ENCODE assay signal across 22 mouse cellular contexts in genomic region chr12:81941191-81941590, GRCm38 (mm10).
DNase-seq lines count a peak whose midpoint lies in the region; ATAC-seq and TF ChIP-seq lines count a peak whose summit lies in the region.
"Had no signal": no experiment of that assay in that cellular context is flagged by ENCODE, and none has a peak within 500 bp of the region (broad histone marks: within the 10 kb centered on the region; RNA-seq: fewer than 3 reads in every experiment).

No protein-coding gene starts in this region.

- peak; percentile 12 for TF ChIP-seq RAD21 in MEL (IDR thresholded peaks at IDR 0.05; ENCODE audit: low read depth, low read length)

- H3K27me3 ChIP-seq in liver, embryonic 14.5 days (ENCODE audit: control insufficient read depth, insufficient read depth, low read length), result no peaks in the 10 kb centered on the region
- H3K27me3 ChIP-seq in liver, embryonic 12.5 days (replicated peaks), result no peaks in the 10 kb centered on the region
- H3K27me3 ChIP-seq in MEL (ENCODE audit: control insufficient read depth in 1 of 2, insufficient read depth in 2 of 2, low read length in 2 of 2), result no peaks in the 10 kb centered on the region
- no peaks in the 10 kb centered on the region for H3K27me3 ChIP-seq in forebrain, embryonic 13.5 days
- H3K27me3 ChIP-seq: forebrain, embryonic 15.5 days; midbrain, embryonic 13.5 days; neural tube, embryonic 15.5 days; Patski had no signal

- H3K79me2 ChIP-seq in MEL (ENCODE audit: control insufficient read depth, insufficient read depth, low read length, poor library complexity), result no peaks in the 10 kb centered on the region

- WGBS in liver, embryonic 14.5 days (ENCODE audit: insufficient replicate concordance), result 63% methylated on average over 9 of the region's 9 CpGs
- WGBS in liver, embryonic 12.5 days (ENCODE audit: insufficient replicate concordance), result 73% methylated on average over 9 of the region's 9 CpGs
- WGBS in forebrain, embryonic 13.5 days, result 88% methylated on average over 9 of the region's 9 CpGs

- no peak overlapping the region for H3K4me3 ChIP-seq in gastrocnemius, adult 2 months
- no peak overlapping the region for H3K4me3 ChIP-seq in liver, embryonic 14.5 days (ENCODE audit: insufficient read depth in 1 of 2, low read depth in 2 of 2, low read length in 2 of 2)
- no peak overlapping the region for H3K4me3 ChIP-seq in liver, embryonic 12.5 days
- H3K4me3 ChIP-seq in MEL (ENCODE audit: control insufficient read depth in 1 of 2, insufficient read depth in 1 of 2, low read depth in 2 of 2, low read length in 2 of 2), result no peak overlapping the region
- H3K4me3 ChIP-seq in forebrain, embryonic 13.5 days, result no peak overlapping the region
- H3K4me3 ChIP-seq: embryonic facial prominence, embryonic 10.5 days; forebrain, embryonic 15.5 days; heart, embryonic 10.5 days; midbrain, embryonic 13.5 days; myocyte; neural tube, embryonic 15.5 days had no signal

- no peak for ATAC-seq in liver, embryonic 14.5 days (ENCODE audit: insufficient read depth)
- no peak for ATAC-seq in liver, embryonic 12.5 days
- ATAC-seq in forebrain, embryonic 13.5 days, result no peak
- ATAC-seq: forebrain, embryonic 15.5 days; hindbrain, embryonic 16.5 days; midbrain, embryonic 13.5 days; Patski had no signal

- TF ChIP-seq CTCF in gastrocnemius, adult 2 months (IDR thresholded peaks at IDR 0.05), result 0 out of 2 replicates have a peak, but pooled peaks have one; percentile 10
- 0 out of 2 replicates have a peak, but pooled peaks have one; percentile 4 for TF ChIP-seq CTCF in liver, embryonic 14.5 days (IDR thresholded peaks at IDR 0.05; ENCODE audit: low read depth)
- peak in 2 of 3 experiments; percentile 42 to 44; a peak in 4 of 6 replicates for TF ChIP-seq CTCF in MEL (IDR thresholded peaks at IDR 0.05 in 2 of 3, conservative IDR thresholded peaks at IDR 0.05 in 1 of 3; ENCODE audit: control insufficient read depth in 1 of 3, insufficient read depth in 1 of 3, low read depth in 2 of 3, low read length in 3 of 3, poor library complexity in 1 of 3, severe bottlenecking in 1 of 3)

- H3K27ac ChIP-seq in gastrocnemius, adult 2 months, result no peak overlapping the region
- H3K27ac ChIP-seq in liver, embryonic 14.5 days, result no peak overlapping the region
- H3K27ac ChIP-seq in liver, embryonic 12.5 days, result no peak overlapping the region
- H3K27ac ChIP-seq in MEL (ENCODE audit: control insufficient read depth, low read depth, low read length), result no peak overlapping the region
- no peak overlapping the region for H3K27ac ChIP-seq in forebrain, embryonic 13.5 days
- H3K27ac ChIP-seq: embryonic facial prominence, embryonic 10.5 days; forebrain, embryonic 15.5 days; heart, embryonic 10.5 days; midbrain, embryonic 13.5 days; neural tube, embryonic 15.5 days had no signal

- TF ChIP-seq POLR2A in MEL (IDR thresholded peaks at IDR 0.05; ENCODE audit: control insufficient read depth in 1 of 2, insufficient read depth in 1 of 2, low read depth in 1 of 2, low read length in 2 of 2, poor library complexity in 1 of 2), result no peak

- no peak for TF ChIP-seq EP300 in liver, embryonic 14.5 days (IDR thresholded peaks at IDR 0.05; ENCODE audit: low read depth)
- TF ChIP-seq EP300 in MEL (IDR thresholded peaks at IDR 0.05; ENCODE audit: low read depth in 1 of 2, low read length in 2 of 2), result no peak

- no peak for DNase-seq in gastrocnemius, adult 2 months
- DNase-seq in gastrocnemius, postnatal 14 days, result no peak
- no peak for DNase-seq in liver, embryonic 14.5 days (ENCODE audit: low read depth in 3 of 3, low spot score in 3 of 3)
- DNase-seq in 416B (ENCODE audit: low read depth) (peak; percentile 18), MEL (ENCODE audit: low read depth, low spot score) (peak; percentile 37)
- DNase-seq in lung, postnatal 10 days, result no peak
- DNase-seq: cerebellum, postnatal 10 days; heart, postnatal 36 days; kidney, adult 2 months; kidney, postnatal 25 days; lung, adult 2 months; right cerebral cortex, postnatal 25 days had no signal

- H3K9me3 ChIP-seq in liver, embryonic 14.5 days (ENCODE audit: control insufficient read depth, low read length), result no peaks in the 10 kb centered on the region
- no peaks in the 10 kb centered on the region for H3K9me3 ChIP-seq in liver, embryonic 12.5 days (replicated peaks)
- no peaks in the 10 kb centered on the region for H3K9me3 ChIP-seq in MEL (replicated peaks; ENCODE audit: insufficient read depth, low read length)
- H3K9me3 ChIP-seq in forebrain, embryonic 13.5 days (replicated peaks), result no peaks in the 10 kb centered on the region
- H3K9me3 ChIP-seq: embryonic facial prominence, embryonic 10.5 days; forebrain, embryonic 15.5 days; heart, embryonic 10.5 days; midbrain, embryonic 13.5 days; neural tube, embryonic 15.5 days had no signal

- H3K4me1 ChIP-seq in liver, embryonic 14.5 days (replicated peaks; ENCODE audit: control insufficient read depth in 2 of 2, insufficient read depth in 2 of 2, low read length in 1 of 2), result 0 out of 4 replicates have a peak, but pooled peaks cover 0 to 2% of the 10 kb centered on the region in 2 experiments
- no peaks in the 10 kb centered on the region for H3K4me1 ChIP-seq in liver, embryonic 12.5 days
- no peaks in the 10 kb centered on the region for H3K4me1 ChIP-seq in MEL (ENCODE audit: control insufficient read depth in 1 of 2, insufficient read depth in 2 of 2, low read length in 2 of 2)
- H3K4me1 ChIP-seq in forebrain, embryonic 13.5 days, result peaks cover 3% of the 10 kb centered on the region
- H3K4me1 ChIP-seq: embryonic facial prominence, embryonic 10.5 days; forebrain, embryonic 15.5 days had no signal

- H3K36me3 ChIP-seq in liver, embryonic 14.5 days (replicated peaks; ENCODE audit: control insufficient read depth, insufficient read depth, low read depth), result no peaks in the 10 kb centered on the region
- H3K36me3 ChIP-seq in liver, embryonic 12.5 days, result no peaks in the 10 kb centered on the region
- H3K36me3 ChIP-seq in MEL (ENCODE audit: control insufficient read depth in 1 of 2, insufficient read depth in 2 of 2, low read length in 2 of 2), result no peaks in the 10 kb centered on the region
- H3K36me3 ChIP-seq in forebrain, embryonic 13.5 days (ENCODE audit: poor library complexity, severe bottlenecking), result no peaks in the 10 kb centered on the region
- H3K36me3 ChIP-seq: forebrain, embryonic 15.5 days had no signal

- H3K4me2 ChIP-seq in liver, embryonic 14.5 days (ENCODE audit: low read depth), result no peak overlapping the region
- H3K4me2 ChIP-seq in liver, embryonic 12.5 days, result no peak overlapping the region
- H3K4me2 ChIP-seq in forebrain, embryonic 13.5 days, result no peak overlapping the region
- H3K4me2 ChIP-seq: forebrain, embryonic 15.5 days; midbrain, embryonic 13.5 days; neural tube, embryonic 15.5 days had no signal

- intact Hi-C loops in gastrocnemius, adult 2 months (cut with DNase I), result no loop called here
- intact Hi-C loops in gastrocnemius, postnatal 14 days (cut with DNase I; ENCODE audit: low total_unique reads), result no loop called here

- no peak overlapping the region for H3K9ac ChIP-seq in liver, embryonic 14.5 days (replicated peaks)
- H3K9ac ChIP-seq in liver, embryonic 12.5 days, result no peak overlapping the region
- no peak overlapping the region for H3K9ac ChIP-seq in MEL (ENCODE audit: control insufficient read depth, low read depth, low read length, poor library complexity, severe bottlenecking)
- H3K9ac ChIP-seq in forebrain, embryonic 13.5 days, result no peak overlapping the region
- H3K9ac ChIP-seq: forebrain, embryonic 15.5 days; midbrain, embryonic 13.5 days; neural tube, embryonic 15.5 days had no signal

TF ChIP-seq in MEL, 35 proteins besides CTCF, POLR2A, EP300 and RAD21:
- TF ChIP-seq MXI1 (IDR thresholded peaks at IDR 0.05; ENCODE audit: low read depth, low read length) (no peak), SMC3 (IDR thresholded peaks at IDR 0.05; ENCODE audit: low read depth, low read length) (peak; percentile 47)
TF ChIP-seq in MEL: peak in this region for 1.

Comparison
In these comparisons a context has a peak if more than half of its experiments do, and no peak if none do; other contexts are left out.
1. DNase-seq: peak in 416B (single experiment) and MEL (single experiment); none in gastrocnemius, adult 2 months (single experiment), gastrocnemius, postnatal 14 days (single experiment), liver, embryonic 14.5 days (0 of 3) and lung, postnatal 10 days (single experiment).
2. Peak in every context shown above with its lines, with median percentiles within 50 percentile points of each other: CTCF ChIP-seq.